Mouse (Mus musculus): ENCODE results near the gene Plcg2.

Plcg2 gene

GRCm38 (mm10) chr8:117626040-117626838 is 128.1 kb downstream of the Plcg2 start:
- no peak for TF ChIP-seq GATA4 (IDR thresholded peaks at IDR 0.05; ENCODE audit: insufficient replicate concordance, low read length)

GRCm38 (mm10) chr8:117627096-117627495 is 129.0 kb downstream of the Plcg2 start:
- TF ChIP-seq GATA4 (IDR thresholded peaks at IDR 0.05; ENCODE audit: insufficient replicate concordance, low read length) = no peak

GRCm38 (mm10) chr8:117632532-117632931 is 134.4 kb downstream of the Plcg2 start:
- TF ChIP-seq GATA4 (IDR thresholded peaks at IDR 0.05; ENCODE audit: insufficient replicate concordance, low read length) = no peak

GRCm38 (mm10) chr8:117634406-117634805 is 136.3 kb downstream of the Plcg2 start:
- TF ChIP-seq GATA4 (IDR thresholded peaks at IDR 0.05; ENCODE audit: insufficient replicate concordance, low read length) = no peak

DNA sequence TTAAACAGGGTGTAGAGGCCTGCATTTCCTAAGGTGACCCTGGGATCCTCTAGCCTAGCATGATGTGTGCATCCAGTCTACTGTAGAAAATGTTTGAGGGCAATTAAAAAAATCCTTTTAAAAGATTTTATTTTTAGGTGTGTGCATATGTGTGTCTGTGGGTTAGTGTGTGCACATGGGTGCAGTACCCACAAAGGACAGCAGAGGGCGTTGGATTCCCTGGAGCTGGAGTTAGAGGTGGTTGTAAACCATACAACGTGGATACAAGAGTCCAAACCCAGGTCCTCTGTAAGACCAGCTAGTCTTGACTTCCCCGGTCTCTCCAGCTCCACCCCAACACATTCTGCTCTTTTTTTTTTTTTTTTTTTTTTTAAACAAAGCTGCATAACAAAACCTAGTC is 139.4 kb downstream of the Plcg2 start:
- TF ChIP-seq GATA4 (IDR thresholded peaks at IDR 0.05; ENCODE audit: insufficient replicate concordance, low read length) = no peak

DNA sequence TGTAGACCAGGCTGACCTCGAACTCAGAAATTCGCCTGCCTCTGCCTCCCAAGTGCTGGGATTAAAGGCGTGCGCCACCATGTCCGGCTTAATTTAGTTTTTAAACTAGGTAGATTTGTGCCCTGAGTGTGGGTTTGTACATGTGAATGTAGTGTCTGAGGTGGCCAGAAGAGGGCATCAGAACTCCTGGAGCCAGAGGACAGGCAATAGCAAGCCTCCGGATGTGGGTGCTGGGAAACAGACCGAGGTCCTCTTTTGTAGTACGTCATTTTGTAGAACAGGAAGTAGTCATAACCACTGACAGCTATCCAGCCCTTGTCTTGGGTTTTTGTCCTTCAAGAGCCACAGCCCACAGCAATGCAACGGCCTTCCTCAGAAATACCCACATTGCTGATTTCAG is 141.5 kb downstream of the Plcg2 start:
- TF ChIP-seq GATA4 (IDR thresholded peaks at IDR 0.05; ENCODE audit: insufficient replicate concordance, low read length) = no peak

GRCm38 (mm10) chr8:117645486-117645885 is 147.4 kb downstream of the Plcg2 start:
- TF ChIP-seq GATA4 (IDR thresholded peaks at IDR 0.05; ENCODE audit: insufficient replicate concordance, low read length) = no peak

DNA sequence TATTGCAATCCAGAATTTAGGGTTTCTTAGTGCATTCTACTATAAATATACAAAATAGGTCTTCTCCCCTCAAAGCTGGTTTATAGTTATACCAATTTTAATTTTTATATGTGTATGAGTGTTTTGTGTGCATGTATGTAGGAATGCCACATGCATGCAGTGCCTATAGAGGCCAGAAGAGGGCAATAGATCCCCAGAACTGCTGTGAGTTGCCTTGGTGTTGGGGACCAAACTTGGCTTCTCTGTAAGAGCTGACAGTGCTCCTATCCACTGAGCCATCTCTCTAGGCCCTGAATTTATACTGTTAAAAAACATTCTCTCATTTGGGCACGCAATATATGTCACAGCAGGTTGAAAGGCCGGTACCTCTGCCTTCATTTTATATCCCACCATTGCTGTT is 147.9 kb downstream of the Plcg2 start:
- no peak for TF ChIP-seq GATA4 (IDR thresholded peaks at IDR 0.05; ENCODE audit: insufficient replicate concordance, low read length)

- peak; percentile 12; the same call in 1 of the 2 replicates for TF ChIP-seq GATA4 (IDR thresholded peaks at IDR 0.05; ENCODE audit: insufficient replicate concordance, low read length)
These were observed 148.3 kb downstream of the Plcg2 start for GRCm38 (mm10) chr8:117646440-117646839.

- TF ChIP-seq GATA4 (IDR thresholded peaks at IDR 0.05; ENCODE audit: insufficient replicate concordance, low read length) = no peak
These were observed 154.2 kb downstream of the Plcg2 start for GRCm38 (mm10) chr8:117652318-117652717.

DNA sequence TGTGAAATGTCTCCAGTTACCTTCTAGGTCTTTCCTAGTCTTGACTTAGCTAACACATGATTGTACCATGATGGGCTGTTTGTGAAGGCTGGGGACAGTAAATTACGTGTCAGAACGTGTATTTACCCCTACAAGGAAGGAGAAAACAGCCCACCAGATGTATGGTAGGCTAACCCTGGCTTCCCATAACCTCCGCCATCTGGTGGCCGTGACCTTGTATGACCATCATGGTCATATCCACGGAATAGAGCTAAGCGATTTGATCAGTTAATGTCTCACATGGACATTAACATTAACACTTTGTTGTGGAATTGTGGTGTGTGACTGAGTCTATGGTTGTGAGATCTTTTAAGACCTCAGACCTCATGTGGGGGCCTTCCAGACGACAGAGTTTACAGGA is 160.9 kb downstream of the Plcg2 start:
- TF ChIP-seq GATA4 (IDR thresholded peaks at IDR 0.05; ENCODE audit: insufficient replicate concordance, low read length) = no peak

- no peak for TF ChIP-seq GATA4 (IDR thresholded peaks at IDR 0.05; ENCODE audit: insufficient replicate concordance, low read length)
These were observed 162.4 kb downstream of the Plcg2 start for GRCm38 (mm10) chr8:117660358-117661031.

- no peak for TF ChIP-seq GATA4 (IDR thresholded peaks at IDR 0.05; ENCODE audit: insufficient replicate concordance, low read length)
These were observed 169.4 kb downstream of the Plcg2 start for GRCm38 (mm10) chr8:117667349-117668124.

DNA sequence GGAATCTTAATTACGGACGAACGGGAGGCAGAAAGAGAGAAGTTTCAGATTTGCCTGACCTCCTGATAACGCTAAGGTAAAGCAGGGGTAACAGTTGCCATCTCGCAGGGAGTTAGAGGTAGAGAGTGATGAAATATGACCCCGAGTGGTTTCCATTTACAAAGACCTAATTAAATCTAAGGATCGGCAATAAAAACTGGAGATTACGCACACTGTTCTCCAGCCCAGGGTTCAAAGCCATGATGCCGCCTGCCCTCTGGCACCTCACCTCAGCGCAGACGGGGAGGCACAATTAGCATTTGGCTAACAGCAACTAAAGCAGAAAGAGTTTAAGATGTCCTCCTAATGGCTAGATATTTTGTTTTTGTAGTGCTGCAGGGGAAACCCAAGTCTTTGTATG is 172.4 kb downstream of the Plcg2 start:
- no peak for TF ChIP-seq GATA4 (IDR thresholded peaks at IDR 0.05; ENCODE audit: insufficient replicate concordance, low read length)

- no peak for TF ChIP-seq GATA4 (IDR thresholded peaks at IDR 0.05; ENCODE audit: insufficient replicate concordance, low read length)
These were observed 174.5 kb downstream of the Plcg2 start for GRCm38 (mm10) chr8:117672558-117672957.

- TF ChIP-seq GATA4 (IDR thresholded peaks at IDR 0.05; ENCODE audit: insufficient replicate concordance, low read length) = no peak
These were observed 175.3 kb downstream of the Plcg2 start, which contains the start of gene Sdr42e1 for GRCm38 (mm10) chr8:117673430-117673830. Gene Sdr42e1 (minus strand): TSS chr8:117673689.

All from liver, adult (tissue).